Mouse (Mus musculus): ENCODE data around the gene Kdr.

- TF ChIP-seq CTCF (IDR thresholded peaks at IDR 0.05; ENCODE audit: borderline replicate concordance, control insufficient read depth, extremely low read depth, insufficient read depth, low read length, poor library complexity): no peak
- TF ChIP-seq POLR2A (IDR thresholded peaks at IDR 0.05; ENCODE audit: control insufficient read depth, extremely low read depth, insufficient read depth, low read length, poor library complexity): no peak
Measured at GRCm38 (mm10) chr5:75956526-75956925, 21.7 kb downstream of the Kdr start.

All from thymus, adult 2 months (tissue).